Mouse (Mus musculus) lung, postnatal 0 days (tissue): ENCODE measurements around the gene D930048N14Rik.

Experiments
- CTCF ChIP-seq: IDR thresholded peaks from 2 replicates; pipeline ENCODE4 v1.5.1; 2016; ENCODE audit warnings: antibody characterized with exemption, mild to moderate bottlenecking
- EP300 ChIP-seq: IDR thresholded peaks from 2 replicates; pipeline ENCODE4 v1.6.1; 2016; ENCODE audit warnings: antibody characterized with exemption, mild to moderate bottlenecking, control low read depth

DNA sequence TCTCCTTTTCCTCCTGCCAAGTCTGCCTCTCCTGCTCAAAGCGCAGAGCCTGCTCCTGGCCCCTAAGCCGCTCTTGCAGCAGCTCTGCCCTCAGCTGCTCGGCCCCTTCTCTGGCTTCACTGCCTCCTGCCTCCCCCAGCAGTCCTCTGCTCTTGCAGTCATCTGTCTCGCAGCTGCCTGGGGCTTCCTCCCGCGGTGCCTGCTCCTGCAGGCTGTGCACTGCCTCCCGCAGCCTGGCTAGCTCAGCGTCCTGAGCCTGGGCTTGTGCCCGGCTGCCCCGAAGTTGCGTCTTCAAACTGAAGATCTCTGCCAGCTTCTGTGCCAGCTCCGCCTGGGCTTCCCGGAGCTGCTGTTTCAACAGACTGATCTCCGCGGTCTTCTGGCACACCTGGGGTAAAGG, 7.0 kb upstream of the D930048N14Rik start:
- TF ChIP-seq CTCF (no peak), EP300 (no peak)
